ENCODE assay signal across 21 mouse cellular contexts in the genomic region with DNA sequence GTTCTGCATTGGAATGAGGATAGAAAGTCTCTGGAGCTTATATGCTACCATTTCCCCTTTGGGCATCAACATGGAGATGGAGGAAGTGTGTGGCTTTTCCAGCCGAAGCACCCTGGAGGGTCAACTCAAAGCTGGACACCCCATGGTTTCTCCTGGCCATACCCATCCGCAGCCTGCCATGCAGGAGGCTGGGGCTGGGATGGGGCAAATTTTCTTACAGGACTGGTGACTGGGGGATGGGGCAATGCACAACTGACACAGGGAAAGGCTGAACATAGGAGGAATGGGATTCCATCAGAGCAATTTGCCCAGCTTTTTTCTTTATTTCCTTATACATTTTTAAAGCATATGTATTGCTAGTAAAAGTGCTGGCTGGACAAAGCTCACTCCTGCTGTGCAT.
"Had no signal": no experiment of that assay in that cellular context is flagged by ENCODE, and none has a peak within 500 bp of the region (broad histone marks: within the 10 kb centered on the region; RNA-seq: fewer than 3 reads in every experiment).

No protein-coding gene starts in this region.

- H3K9ac ChIP-seq: kidney, embryonic 15.5 days; limb, embryonic 12.5 days; limb, embryonic 15.5 days; liver, embryonic 14.5 days; lung, embryonic 15.5 days; midbrain, embryonic 13.5 days had no signal

- H3K27ac ChIP-seq: kidney, embryonic 15.5 days; left cerebral cortex, adult 2 months; limb, embryonic 12.5 days; liver, embryonic 14.5 days; lung, embryonic 15.5 days; midbrain, embryonic 13.5 days had no signal

- DNase-seq: kidney, adult 11 months; kidney, adult 8-10 months; kidney, postnatal 10 days; kidney, postnatal 36 days; lung, adult 18-20 months; lung, postnatal 10 days; lung, postnatal 36 days; thymus, adult 18-20 months; thymus, postnatal 36 days had no signal

- H3K4me1 ChIP-seq: kidney, embryonic 15.5 days; limb, embryonic 12.5 days; limb, embryonic 15.5 days; lung, embryonic 15.5 days; megakaryocyte, embryonic 14.5 days; midbrain, embryonic 13.5 days had no signal

- H3K4me2 ChIP-seq: kidney, embryonic 15.5 days; limb, embryonic 12.5 days; limb, embryonic 15.5 days; liver, embryonic 11.5 days; lung, embryonic 15.5 days; midbrain, embryonic 13.5 days had no signal

- H3K4me3 ChIP-seq: kidney, embryonic 15.5 days; left cerebral cortex, adult 2 months; limb, embryonic 12.5 days; limb, embryonic 15.5 days; lung, embryonic 15.5 days; megakaryocyte, embryonic 14.5 days; midbrain, embryonic 10.5 days; midbrain, embryonic 13.5 days; myocyte had no signal

- ATAC-seq: midbrain, embryonic 13.5 days; midbrain, embryonic 16.5 days had no signal

- H3K36me3 ChIP-seq: kidney, embryonic 15.5 days; limb, embryonic 12.5 days; limb, embryonic 15.5 days; lung, embryonic 15.5 days; midbrain, embryonic 10.5 days; midbrain, embryonic 13.5 days had no signal

- H3K9me3 ChIP-seq: kidney, embryonic 15.5 days; limb, embryonic 12.5 days; limb, embryonic 15.5 days; lung, embryonic 15.5 days; midbrain, embryonic 10.5 days; midbrain, embryonic 13.5 days had no signal

- H3K27me3 ChIP-seq: kidney, embryonic 15.5 days; limb, embryonic 15.5 days; lung, embryonic 15.5 days; megakaryocyte, embryonic 14.5 days; midbrain, embryonic 13.5 days had no signal
